Mouse (Mus musculus) fibroblast of lung, adult 2 months (primary cell): ENCODE results near the gene Tfap2e.

ENCODE experiments used
- DNase-seq: peaks from one replicate; pipeline ENCODE4 v3.0.0-alpha.2; 2011; ENCODE audit warnings: low read depth

Gene Tfap2e

GRCm38 (mm10) chr4:126706630-126707438 is 29.2 kb downstream of the Tfap2e start:
- DNase-seq = no peak

GRCm38 (mm10) chr4:126696908-126697307 is 39.1 kb downstream of the Tfap2e start:
- DNase-seq = no peak

- DNase-seq = no peak
These were observed 43.0 kb downstream of the Tfap2e start for GRCm38 (mm10) chr4:126693021-126693420.

GRCm38 (mm10) chr4:126689457-126689856 is 46.6 kb downstream of the Tfap2e start:
- DNase-seq = no peak

- no peak for DNase-seq
These were observed 53.0 kb downstream of the Tfap2e start for GRCm38 (mm10) chr4:126683084-126683483.

GRCm38 (mm10) chr4:126682298-126682697 is 53.7 kb downstream of the Tfap2e start:
- no peak for DNase-seq

GRCm38 (mm10) chr4:126677054-126678003 is 58.7 kb downstream of the Tfap2e start, which contains the start of gene Psmb2:
Gene Psmb2, plus strand, starts transcription at chr4:126677630.
- DNase-seq = peak; percentile 93

GRCm38 (mm10) chr4:126667075-126667474 is 69.0 kb downstream of the Tfap2e start:
- DNase-seq = no peak
